Mouse (Mus musculus) CH12.LX (cell line): Measurements from ENCODE around the gene Ank3. TPM values are rescaled to one million over a fixed set of nuclear protein-coding genes. Genes with fewer than 3 reads are reported as not detected.
A peak's percentile ranks its signal among the peaks of the same experiment; 100 is the strongest.

Source experiments
- DNase-seq: peaks from one replicate; pipeline ENCODE4 v3.0.0-alpha.2; 2013; ENCODE audit errors: extremely low read depth
- H3K27ac ChIP-seq: 2 replicates; pipeline ENCODE4 v1.5.1; 2012; ENCODE audit warnings: low read depth, mild to moderate bottlenecking, control low read depth, moderate library complexity; ENCODE audit not compliant: insufficient read depth
- H3K27me3 ChIP-seq: replicated peaks from 2 replicates; pipeline ENCODE3; 2012; ENCODE audit warnings: inconsistent platforms
- H3K36me3 ChIP-seq, 2 experiments: replicated peaks in 1 of 2; 2 replicates each; pipeline versions ENCODE3 to v1.6.1; 2012; ENCODE audit warnings: inconsistent platforms in 1 of 2, low read length in 1 of 2, mild to moderate bottlenecking in 1 of 2, mixed read lengths in 1 of 2, moderate library complexity in 1 of 2; ENCODE audit not compliant: control insufficient read depth in 1 of 2, insufficient read depth in 1 of 2
- H3K4me1 ChIP-seq, 2 experiments: 2 replicates each; pipeline ENCODE4 v1.6.1; 2012; ENCODE audit warnings: inconsistent platforms in 1 of 2, moderate library complexity in 1 of 2; ENCODE audit not compliant: insufficient read depth in 2 of 2, control insufficient read depth in 1 of 2
- H3K4me2 ChIP-seq: 2 replicates; pipeline ENCODE4 v1.6.1; 2012; ENCODE audit warnings: low read depth, mild to moderate bottlenecking, control low read depth; ENCODE audit not compliant: poor library complexity, insufficient read depth, severe bottlenecking
- H3K4me3 ChIP-seq, 3 experiments: fragments of 150-350 bp in 1 of 3; sonication (generic) in 1 of 3; replicated peaks in 1 of 3; 2 replicates each; pipeline versions ENCODE3 to v1.5.1; 2011 to 2012; ENCODE audit warnings: low read depth in 2 of 3, low read length in 2 of 3, mild to moderate bottlenecking in 2 of 3, moderate library complexity in 2 of 3, control low read depth in 1 of 3, improper control_type of control experiment in 1 of 3, inconsistent platforms in 1 of 3, mixed read lengths in 1 of 3; ENCODE audit not compliant: poor library complexity in 1 of 3
- H3K79me2 ChIP-seq: replicated peaks from 2 replicates; pipeline ENCODE4 v1.6.1; 2012; ENCODE audit warnings: mild to moderate bottlenecking, moderate library complexity; ENCODE audit not compliant: control insufficient read depth, poor library complexity, insufficient read depth, severe bottlenecking; ENCODE audit errors: extremely low read depth
- H3K9ac ChIP-seq: 2 replicates; pipeline ENCODE4 v1.6.1; 2012; ENCODE audit warnings: low read depth, mild to moderate bottlenecking, control low read depth, moderate library complexity; ENCODE audit not compliant: insufficient read depth
- H3K9me3 ChIP-seq: replicated peaks from 2 replicates; pipeline ENCODE3; 2012; ENCODE audit warnings: low read length, inconsistent platforms, mixed read lengths
- BHLHE40 ChIP-seq: IDR thresholded peaks from 2 replicates; pipeline ENCODE4 v1.6.1; 2011; ENCODE audit warnings: mild to moderate bottlenecking, low read depth, low read length, improper control_type of control experiment
- CHD1 ChIP-seq: IDR thresholded peaks from 2 replicates; pipeline ENCODE4 v1.6.1; 2012; ENCODE audit warnings: low read depth, low read length, improper control_type of control experiment, inconsistent platforms
- CHD2 ChIP-seq: IDR thresholded peaks from 2 replicates; pipeline ENCODE4 v1.6.1; 2011; ENCODE audit warnings: low read length, improper control_type of control experiment
- CTCF ChIP-seq, 2 experiments: IDR thresholded peaks in 1 of 2; conservative IDR thresholded peaks in 1 of 2; 2 replicates each; pipeline ENCODE4 v1.5.1; 2011 to 2012; ENCODE audit warnings: low read depth in 2 of 2, low read length in 2 of 2, improper control_type of control experiment in 1 of 2, inconsistent platforms in 1 of 2, mild to moderate bottlenecking in 1 of 2, moderate library complexity in 1 of 2
- ELF1 ChIP-seq: IDR thresholded peaks from 2 replicates; pipeline ENCODE4 v1.6.1; 2014; ENCODE audit warnings: low read depth, mild to moderate bottlenecking, inconsistent platforms, low read length, improper control_type of control experiment
- GABPA ChIP-seq: IDR thresholded peaks from 2 replicates; pipeline ENCODE4 v1.6.1; 2012; ENCODE audit warnings: low read depth, low read length, improper control_type of control experiment, inconsistent platforms; ENCODE audit not compliant: insufficient replicate concordance
- HCFC1 ChIP-seq: IDR thresholded peaks from 2 replicates; pipeline ENCODE4 v1.6.1; 2012; ENCODE audit warnings: low read depth, mild to moderate bottlenecking, inconsistent platforms, low read length, improper control_type of control experiment
- IRF4 ChIP-seq: IDR thresholded peaks from 2 replicates; pipeline ENCODE4 v1.6.1; 2014; ENCODE audit warnings: low read depth, mild to moderate bottlenecking, inconsistent platforms, low read length, improper control_type of control experiment
- JUN ChIP-seq: IDR thresholded peaks from 2 replicates; pipeline ENCODE4 v1.6.1; 2011; ENCODE audit warnings: low read depth, mild to moderate bottlenecking, low read length, improper control_type of control experiment, moderate library complexity; ENCODE audit not compliant: insufficient read depth
- KAT2A ChIP-seq: IDR thresholded peaks from 2 replicates; pipeline ENCODE4 v1.6.1; 2012; ENCODE audit warnings: low read length, improper control_type of control experiment, inconsistent platforms; ENCODE audit not compliant: insufficient replicate concordance
- NELFE ChIP-seq: IDR thresholded peaks from 2 replicates; pipeline ENCODE4 v1.6.1; 2011; ENCODE audit warnings: low read depth, low read length, improper control_type of control experiment
- NRF1 ChIP-seq: IDR thresholded peaks from 2 replicates; pipeline ENCODE4 v1.6.1; 2014; ENCODE audit warnings: low read depth, mild to moderate bottlenecking, inconsistent platforms, low read length, improper control_type of control experiment, moderate library complexity
- PAX5 ChIP-seq: IDR thresholded peaks from 2 replicates; pipeline ENCODE4 v1.6.1; 2012; ENCODE audit warnings: low read length, inconsistent platforms, mixed read lengths
- POLR2A ChIP-seq: IDR thresholded peaks from 2 replicates; pipeline ENCODE4 v1.6.1; 2011; ENCODE audit warnings: low read depth, mild to moderate bottlenecking, improper control_type of control experiment, low read length
- RAD21 ChIP-seq: IDR thresholded peaks from 2 replicates; pipeline ENCODE4 v1.6.1; 2011; ENCODE audit warnings: low read depth, mild to moderate bottlenecking, low read length, improper control_type of control experiment, moderate library complexity
- RCOR1 ChIP-seq: conservative IDR thresholded peaks from 2 replicates; pipeline ENCODE4 v1.6.1; 2012; ENCODE audit warnings: low read depth, mild to moderate bottlenecking, inconsistent platforms, low read length, improper control_type of control experiment
- SMC3 ChIP-seq: IDR thresholded peaks from 2 replicates; pipeline ENCODE4 v1.6.1; 2011; ENCODE audit warnings: low read depth, low read length, improper control_type of control experiment
- TBP ChIP-seq: conservative IDR thresholded peaks from 2 replicates; pipeline ENCODE4 v1.6.1; 2011; ENCODE audit warnings: low read depth, low read length, improper control_type of control experiment
- UBTF ChIP-seq: IDR thresholded peaks from 2 replicates; pipeline ENCODE4 v1.6.1; 2012; ENCODE audit warnings: low read depth, mild to moderate bottlenecking, inconsistent platforms, low read length, improper control_type of control experiment, moderate library complexity
- USF2 ChIP-seq: conservative IDR thresholded peaks from 2 replicates; pipeline ENCODE4 v1.6.1; 2011; ENCODE audit warnings: low read depth, low read length, improper control_type of control experiment
- ZC3H11A ChIP-seq: IDR thresholded peaks from 2 replicates; pipeline ENCODE4 v1.6.1; 2012; ENCODE audit warnings: low read depth, mild to moderate bottlenecking, inconsistent platforms, low read length, improper control_type of control experiment
- ZKSCAN1 ChIP-seq: IDR thresholded peaks from 2 replicates; pipeline ENCODE4 v1.6.1; 2012; ENCODE audit warnings: low read depth, inconsistent platforms, low read length, improper control_type of control experiment, borderline replicate concordance
- ZNF384 ChIP-seq: IDR thresholded peaks from 2 replicates; pipeline ENCODE4 v1.6.1; 2012; ENCODE audit warnings: low read depth, low read length, improper control_type of control experiment, inconsistent platforms
- dilution Hi-C: fragments of 300-500 bp; cut with MboI; formaldehyde crosslinking; loops from 2 replicates; pipeline ENCODE4 v1.14.3; 2020; ENCODE audit warnings: low sequenced_read_pairs; ENCODE audit not compliant: extremely low pct_unique_long_range_greater_than_20kb, extremely low pct_ligation_motif_present
- in situ Hi-C: fragments of 300-500 bp; cut with MboI; formaldehyde crosslinking; loops from 3 replicates; pipeline ENCODE4 v1.14.3; 2019; ENCODE audit warnings: low sequenced_read_pairs, low pct_ligation_motif_present, low pct_unique_long_range_greater_than_20kb, mixed read lengths
- polyA plus RNA-seq: library from polyadenylated mRNA; unstranded; fragments of >175 nt; gene quantifications from 2 replicates; pipeline ENCODE4 v1.2.1, GENCODE M21; 2012; ENCODE audit warnings: low read depth; ENCODE audit not compliant: insufficient read length
- total RNA-seq, 2 experiments: library from RNA; depleted of rRNA; stranded (reverse); fragments of 300-350 nt in 1 of 2; fragments of >200 nt in 1 of 2; gene quantifications; 2 replicates each; pipeline ENCODE4 v1.2.3; 2012 to 2014

Gene Ank3
- total and polyA plus RNA-seq, 3 experiments: 4.7 to 8.3 (median 6.2) TPM

DNA sequence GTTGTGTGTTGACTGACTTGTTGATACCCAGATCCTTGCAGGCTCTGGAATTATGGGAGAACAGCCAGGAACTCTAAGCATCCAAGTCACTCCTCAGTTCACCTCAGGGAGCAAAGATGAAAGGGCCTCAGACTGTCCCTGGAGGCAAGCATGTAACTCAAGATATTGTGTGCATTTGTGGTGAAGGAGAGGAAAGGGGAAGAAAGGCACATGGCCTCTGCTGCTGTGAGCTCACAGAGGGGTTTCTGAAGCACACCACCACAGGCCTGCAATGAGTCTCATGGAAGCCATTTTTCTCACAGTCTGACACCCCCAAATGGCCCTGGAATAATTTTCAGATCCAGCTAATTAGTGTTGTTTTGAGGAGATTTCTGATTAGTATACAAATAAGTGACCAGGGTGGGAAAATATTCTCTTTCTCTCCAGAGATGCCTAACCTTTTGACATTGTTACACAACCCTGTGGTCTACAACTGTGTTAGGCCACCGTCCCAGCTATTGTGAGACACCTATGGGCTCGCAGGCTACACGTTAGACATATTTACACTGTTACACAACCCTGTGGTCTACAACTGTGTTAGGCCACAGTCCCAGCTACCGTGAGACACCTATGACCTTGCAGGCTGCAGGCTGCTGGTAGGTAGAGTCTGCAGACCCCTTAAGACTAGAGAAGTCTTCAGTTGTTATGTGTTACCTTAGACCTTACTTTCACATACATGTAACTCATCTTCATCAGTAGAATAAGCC lies 485.5 kb downstream of the Ank3 start:
- H3K27ac ChIP-seq: no peak overlapping the region
- H3K9ac ChIP-seq: no peak overlapping the region
- peaks cover 0 to 56% of the 10 kb centered on the region in 2 experiments for H3K36me3 ChIP-seq
- no peak overlapping the region for H3K4me2 ChIP-seq
- TF ChIP-seq PAX5 (no peak), ZC3H11A (no peak), RCOR1 (no peak), IRF4 (no peak), ZKSCAN1 (no peak), POLR2A (no peak), GABPA (no peak), ELF1 (no peak)
- peaks cover 4% of the 10 kb centered on the region for H3K9me3 ChIP-seq
- H3K4me1 ChIP-seq: peaks cover 0 to 9% of the 10 kb centered on the region in 2 experiments; a peak in 1 of 4 replicates
- dilution Hi-C loops (no loop called here), in situ Hi-C loops (no loop called here)
- DNase-seq: no peak
- H3K79me2 ChIP-seq: no peaks in the 10 kb centered on the region
- no peak overlapping the region for H3K4me3 ChIP-seq
- no peaks in the 10 kb centered on the region for H3K27me3 ChIP-seq

DNA sequence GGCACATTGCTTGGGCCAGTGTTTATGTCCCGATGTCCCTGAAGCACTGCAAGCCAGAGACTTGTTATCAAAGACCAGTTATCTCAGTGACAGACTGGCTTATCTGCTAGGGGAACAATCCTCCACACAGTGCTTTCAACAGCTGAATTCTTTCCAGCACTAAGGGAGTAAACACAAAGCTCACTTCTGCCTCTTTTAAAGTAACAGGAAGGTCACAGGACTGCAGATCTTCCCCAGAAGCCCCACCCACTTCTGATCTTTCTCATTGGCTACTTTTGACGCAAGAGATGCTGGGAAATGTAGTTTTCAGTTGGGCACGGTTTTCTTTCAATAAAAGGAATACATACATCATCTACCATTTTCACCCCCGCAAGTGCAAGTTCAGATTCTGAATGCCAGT lies 489.8 kb downstream of the Ank3 start:
- in situ Hi-C loops: no loop called here
- H3K4me3 ChIP-seq: no peak overlapping the region

DNA sequence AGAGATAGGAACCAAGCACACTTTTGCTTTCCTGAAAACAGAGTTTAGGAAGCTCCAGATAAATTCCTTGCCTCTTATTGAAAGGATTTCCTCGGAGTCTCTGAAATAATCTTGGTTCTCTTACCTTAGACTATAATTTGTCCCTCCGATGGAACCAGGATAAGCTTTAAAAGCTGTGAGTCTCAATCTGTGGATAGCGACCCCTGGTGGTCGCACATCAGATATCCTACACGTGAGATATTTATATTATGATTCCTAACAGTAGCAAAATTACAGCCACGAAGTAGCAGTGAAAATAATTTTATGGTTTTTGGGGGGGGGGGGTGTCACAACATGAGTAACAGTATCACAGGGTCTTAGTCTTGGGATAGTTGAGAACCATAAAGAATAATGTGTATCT lies 491.2 kb downstream of the Ank3 start:
- Histone ChIP-seq H3K9ac (no peak overlapping the region), H3K79me2 (no peaks in the 10 kb centered on the region), H3K4me2 (no peak overlapping the region), H3K4me3 (no peak overlapping the region), H3K9me3 (no peaks in the 10 kb centered on the region), H3K36me3 (peaks cover 0 to 36% of the 10 kb centered on the region in 2 experiments), H3K4me1 (peaks cover 0 to 21% of the 10 kb centered on the region in 2 experiments; a peak in 2 of 4 replicates)
- DNase-seq: peak; percentile 54
- in situ Hi-C loops: no loop called here
- dilution Hi-C loops: no loop called here
- TF ChIP-seq BHLHE40 (peak; percentile 86), CHD2 (no peak), SMC3 (peak; percentile 51), USF2 (no peak), ZNF384 (no peak), TBP (no peak), GABPA (no peak), JUN (no peak), CTCF (conservative IDR thresholded peaks at IDR 0.05 in 1 of 2, IDR thresholded peaks at IDR 0.05 in 1 of 2; ENCODE audit: low read depth in 2 of 2, low read length in 2 of 2) (peak; percentile 52 to 69; a peak in 3 of 4 replicates), PAX5 (no peak), HCFC1 (no peak), RAD21 (peak; percentile 32), NRF1 (no peak), CHD1 (no peak)
- TF ChIP-seq, all 38 proteins: peak for 4
- Histone ChIP-seq H3K27me3 (no peaks in the 10 kb centered on the region), H3K27ac (no peak overlapping the region)

More for the DNA sequence above, 489.8 kb downstream of the Ank3 start:
- Histone ChIP-seq H3K79me2 (no peaks in the 10 kb centered on the region), H3K36me3 (peaks cover 0 to 41% of the 10 kb centered on the region in 2 experiments), H3K27ac (no peak overlapping the region), H3K27me3 (no peaks in the 10 kb centered on the region), H3K4me1 (peaks cover 0 to 21% of the 10 kb centered on the region in 2 experiments; a peak in 2 of 4 replicates), H3K4me2 (no peak overlapping the region), H3K9me3 (no peaks in the 10 kb centered on the region), H3K9ac (no peak overlapping the region)
- TF ChIP-seq UBTF: no peak
- TF ChIP-seq KAT2A: peak; percentile 87; the same call in 1 of the 2 replicates
- TF ChIP-seq IRF4: peak; percentile 33; the same call in 1 of the 2 replicates
- TF ChIP-seq HCFC1: peak; percentile 97
- TF ChIP-seq NELFE: no peak
- peak; percentile 28; the same call in 1 of the 2 replicates for TF ChIP-seq POLR2A
- 0 out of 2 replicates have a peak, but pooled peaks have one; percentile 39 for TF ChIP-seq CHD2
- peak; percentile 64; the same call in 1 of the 2 replicates for TF ChIP-seq TBP
- no peak for TF ChIP-seq JUN
- peak; percentile 67 for TF ChIP-seq ELF1
- dilution Hi-C loops: no loop called here
- peak; percentile 69 for DNase-seq
